Mouse (Mus musculus) C2C12 (cell line): ENCODE measurements around the gene Sppl2b. TPM values are rescaled to one million over a fixed set of nuclear protein-coding genes. Genes with fewer than 3 reads are reported as not detected.

Source experiments
- H3K27me3 ChIP-seq: one replicate; pipeline ENCODE4 v1.6.1; 2011; ENCODE audit not compliant: control insufficient read depth, insufficient read depth, insufficient read length
- H3K36me3 ChIP-seq: one replicate; pipeline ENCODE4 v1.6.1; 2011; ENCODE audit not compliant: control insufficient read depth, insufficient read depth
- H3K4me3 ChIP-seq: one replicate; pipeline ENCODE4 v1.5.1; 2011; ENCODE audit warnings: mild to moderate bottlenecking, control low read depth; ENCODE audit not compliant: poor library complexity, insufficient read depth, severe bottlenecking
- H3K79me2 ChIP-seq: one replicate; pipeline ENCODE4 v1.6.1; 2011; ENCODE audit not compliant: control insufficient read depth, insufficient read depth
- H3K79me3 ChIP-seq: one replicate; pipeline ENCODE4 v1.6.1; 2011; ENCODE audit warnings: low read depth, control low read depth
- H3ac ChIP-seq: one replicate; pipeline ENCODE3; 2011; ENCODE audit warnings: low read depth; ENCODE audit not compliant: control insufficient read depth, insufficient read length
- CEBPB ChIP-seq: IDR thresholded peaks from one replicate; pipeline ENCODE4 v1.6.1; 2011; ENCODE audit warnings: low read depth, mild to moderate bottlenecking, control low read depth, moderate library complexity
- CTCF ChIP-seq: IDR thresholded peaks from one replicate; pipeline ENCODE4 v1.5.1; 2011; ENCODE audit not compliant: control insufficient read depth, insufficient read depth, insufficient read length
- FOSL1 ChIP-seq: IDR thresholded peaks from one replicate; pipeline ENCODE4 v1.8.0; 2011; ENCODE audit warnings: mild to moderate bottlenecking, low read length; ENCODE audit not compliant: poor library complexity, insufficient read depth, severe bottlenecking
- MAX ChIP-seq: IDR thresholded peaks from one replicate; pipeline ENCODE4 v1.6.1; 2011; ENCODE audit warnings: mild to moderate bottlenecking, control low read depth
- MYOD1 ChIP-seq: IDR thresholded peaks from one replicate; pipeline ENCODE4 v1.6.1; 2011; ENCODE audit warnings: low read depth; ENCODE audit not compliant: control insufficient read depth, insufficient read length
- MYOG ChIP-seq: IDR thresholded peaks from one replicate; pipeline ENCODE4 v1.6.1; 2011; ENCODE audit not compliant: control insufficient read depth, insufficient read length; ENCODE audit errors: extremely low read depth
- USF1 ChIP-seq: IDR thresholded peaks from one replicate; pipeline ENCODE4 v1.6.1; 2011; ENCODE audit warnings: low read depth, mild to moderate bottlenecking, control low read depth, moderate library complexity
- polyA plus RNA-seq: library from polyadenylated mRNA; unstranded; fragments of >200 nt; fragmentation: generic; extraction: Trizol; gene quantifications from one replicate; pipeline ENCODE4 v1.2.1, GENCODE M21; 2012; ENCODE audit warnings: missing spikeins

Gene Sppl2b
- polyA plus RNA-seq, 1 experiment = 31.2 TPM

GRCm38 (mm10) chr10:80829359-80830278 lies 25.5 kb upstream of the Sppl2b start:
- Histone ChIP-seq H3K36me3 (peaks cover 26% of the 10 kb centered on the region), H3K4me3 (no peak overlapping the region)
- TF ChIP-seq CEBPB = no peak
- no peak for TF ChIP-seq MAX
- no peak for TF ChIP-seq MYOD1
- no peak for TF ChIP-seq MYOG
- no peak for TF ChIP-seq FOSL1
- TF ChIP-seq USF1 = no peak
- no peak for TF ChIP-seq CTCF

GRCm38 (mm10) chr10:80831136-80831535 lies 23.9 kb upstream of the Sppl2b start:
- H3K79me3 ChIP-seq = peaks cover 24% of the 10 kb centered on the region
- no peak overlapping the region for H3K4me3 ChIP-seq
- H3K27me3 ChIP-seq = no peaks in the 10 kb centered on the region
- no peak overlapping the region for H3ac ChIP-seq
- H3K79me2 ChIP-seq = peaks cover 40% of the 10 kb centered on the region
- peaks cover 26% of the 10 kb centered on the region for H3K36me3 ChIP-seq
- TF ChIP-seq MYOD1 (no peak), FOSL1 (no peak), USF1 (no peak), CTCF (no peak), CEBPB (no peak), MAX (no peak), MYOG (no peak)

More at GRCm38 (mm10) chr10:80829359-80830278, 25.5 kb upstream of the Sppl2b start:
- peaks cover 24% of the 10 kb centered on the region for H3K79me3 ChIP-seq
- H3K27me3 ChIP-seq = no peaks in the 10 kb centered on the region
- no peak overlapping the region for H3ac ChIP-seq
- H3K79me2 ChIP-seq = peaks cover 40% of the 10 kb centered on the region

GRCm38 (mm10) chr10:80832818-80833217 lies 22.3 kb upstream of the Sppl2b start:
- no peaks in the 10 kb centered on the region for H3K27me3 ChIP-seq
- no peak overlapping the region for H3K4me3 ChIP-seq
- H3ac ChIP-seq = no peak overlapping the region
- H3K79me3 ChIP-seq = peaks cover 15% of the 10 kb centered on the region
- H3K36me3 ChIP-seq = peaks cover 26% of the 10 kb centered on the region
- TF ChIP-seq MAX = no peak
- TF ChIP-seq CTCF = no peak
- no peak for TF ChIP-seq MYOD1
- TF ChIP-seq MYOG = no peak
- TF ChIP-seq FOSL1 = no peak
- no peak for TF ChIP-seq CEBPB
- TF ChIP-seq USF1 = no peak
- H3K79me2 ChIP-seq = peaks cover 27% of the 10 kb centered on the region

- Histone ChIP-seq H3ac (no peak overlapping the region), H3K79me3 (no peaks in the 10 kb centered on the region), H3K79me2 (no peaks in the 10 kb centered on the region), H3K36me3 (peaks cover 4% of the 10 kb centered on the region), H3K4me3 (no peak overlapping the region), H3K27me3 (no peaks in the 10 kb centered on the region)
- no peak for TF ChIP-seq MYOD1
- TF ChIP-seq MYOG = no peak
- TF ChIP-seq MAX = no peak
- TF ChIP-seq USF1 = no peak
- TF ChIP-seq FOSL1 = no peak
- TF ChIP-seq CTCF = no peak
- TF ChIP-seq CEBPB = no peak
Measured at GRCm38 (mm10) chr10:80835617-80836016, 19.5 kb upstream of the Sppl2b start.

GRCm38 (mm10) chr10:80836949-80837379 lies 18.1 kb upstream of the Sppl2b start:
- Histone ChIP-seq H3K79me2 (no peaks in the 10 kb centered on the region), H3K36me3 (no peaks in the 10 kb centered on the region), H3K4me3 (no peak overlapping the region), H3K79me3 (no peaks in the 10 kb centered on the region), H3K27me3 (peaks cover 5% of the 10 kb centered on the region), H3ac (no peak overlapping the region)
- TF ChIP-seq USF1 (no peak), MYOD1 (no peak), CTCF (no peak), CEBPB (no peak), MAX (no peak), FOSL1 (no peak), MYOG (no peak)
